8 mouse cellular contexts compared by ENCODE assay signal in the genomic region with DNA sequence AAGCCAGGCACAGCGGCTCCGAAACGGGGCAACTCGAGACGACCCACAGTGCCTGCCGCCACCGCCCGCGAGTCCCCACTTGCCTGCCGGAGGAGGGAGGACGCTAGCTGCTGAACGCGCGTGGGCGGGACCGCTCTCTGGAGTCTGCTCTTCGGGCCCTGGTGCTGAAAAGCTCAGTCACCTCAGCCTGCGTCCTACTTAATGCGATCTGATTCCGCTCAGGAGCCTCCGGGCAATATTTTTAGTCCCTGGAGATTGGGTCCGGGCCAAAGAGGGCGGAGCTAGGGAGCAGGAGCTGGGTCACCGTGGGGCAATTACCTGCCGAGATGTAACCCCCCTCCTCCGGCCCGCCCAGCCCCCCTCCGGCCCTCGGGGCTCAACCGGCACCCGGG. TPM values are rescaled to one million over a fixed set of nuclear protein-coding genes. Genes with fewer than 3 reads are reported as not detected.
DNase-seq lines count a peak whose midpoint lies in the region; ATAC-seq and TF ChIP-seq lines count a peak whose summit lies in the region.

No protein-coding gene starts in this region.

- peaks cover 8% of the 10 kb centered on the region; the same call in 1 of the 2 replicates for H3K36me3 ChIP-seq in ES-E14 (ENCODE audit: control insufficient read depth, insufficient read depth, low read length, poor library complexity, severe bottlenecking)
- H3K36me3 ChIP-seq in hindbrain, embryonic 11.5 days (ENCODE audit: control insufficient read depth, insufficient read depth, low read length): peaks cover 7% of the 10 kb centered on the region; the same call in 1 of the 2 replicates

- peak; percentile 62 for ATAC-seq in hindbrain, embryonic 11.5 days (ENCODE audit: low FRiP score)

- H3K27me3 ChIP-seq in hindbrain, embryonic 11.5 days (ENCODE audit: control insufficient read depth, insufficient read depth, low read length): no peaks in the 10 kb centered on the region

- no peak overlapping the region for H3K27ac ChIP-seq in ES-E14 (ENCODE audit: insufficient read depth, low read depth, low read length, poor library complexity, severe bottlenecking)
- H3K27ac ChIP-seq in hindbrain, embryonic 11.5 days (ENCODE audit: low read depth, low read length): peak overlapping the region; percentile 68; the same call in 1 of the 2 replicates

- peaks cover 0 to 7% of the 10 kb centered on the region in 2 experiments; a peak in 1 of 4 replicates for H3K4me1 ChIP-seq in ES-E14 (ENCODE audit: control insufficient read depth in 2 of 2, insufficient read depth in 2 of 2, low read length in 2 of 2, poor library complexity in 1 of 2)
- H3K4me1 ChIP-seq in hindbrain, embryonic 11.5 days (replicated peaks; ENCODE audit: control insufficient read depth, insufficient read depth, low read length): no peaks in the 10 kb centered on the region

- 0% methylated on average over 29 of the region's 31 CpGs for WGBS in hindbrain, embryonic 11.5 days

- DNase-seq in ES-E14 (ENCODE audit: low read depth, low spot score): peak; percentile 87
- peak; percentile 90 for DNase-seq in cerebellum, adult 11 months
- DNase-seq in frontal cortex, adult 2 months (ENCODE audit: extremely low spot score in 1 of 2, low spot score in 1 of 2): peak; percentile 68 to 87
- DNase-seq in hindbrain, embryonic 11.5 days (ENCODE audit: low spot score): peak; percentile 73
- peak; percentile 77 to 84 for DNase-seq in layer of hippocampus, postnatal 36 days
- peak; percentile 73 for DNase-seq in lung, postnatal 25 days (ENCODE audit: low spot score)
- peak; percentile 74 for DNase-seq in retina, embryonic 14.5 days (ENCODE audit: low spot score)
- DNase-seq in thymus, postnatal 36 days: peak; percentile 86 to 90

- in situ Hi-C loops in ES-E14 (cut with MboI; ENCODE audit: low sequenced_read_pairs in 2 of 2, unreplicated experiment in 2 of 2): no loop called here

- H3K9ac ChIP-seq in ES-E14 (ENCODE audit: insufficient read depth, low read depth, low read length, poor library complexity, severe bottlenecking): peak overlapping the region; percentile 75
- peak overlapping the region; percentile 92 for H3K9ac ChIP-seq in hindbrain, embryonic 11.5 days (ENCODE audit: low read depth, low read length)

- peak overlapping the region; percentile 82 for H3K4me2 ChIP-seq in hindbrain, embryonic 11.5 days (replicated peaks; ENCODE audit: low read depth, low read length)

- no peaks in the 10 kb centered on the region for H3K9me3 ChIP-seq in ES-E14 (ENCODE audit: control insufficient read depth, insufficient read depth, low read depth, low read length)
- no peaks in the 10 kb centered on the region for H3K9me3 ChIP-seq in hindbrain, embryonic 11.5 days (ENCODE audit: control insufficient read depth, low read length)

- peak overlapping the region; percentile 85 to 90 for H3K4me3 ChIP-seq in ES-E14 (ENCODE audit: insufficient read depth in 1 of 2, low read depth in 1 of 2, low read length in 2 of 2, poor library complexity in 1 of 2, severe bottlenecking in 1 of 2)
- H3K4me3 ChIP-seq in hindbrain, embryonic 11.5 days (ENCODE audit: low read depth, low read length): peak overlapping the region; percentile 88

TF ChIP-seq in ES-E14, 5 proteins besides CTCF, POLR2A, EP300 and RAD21:
- no peak for TF ChIP-seq ZNF384 (IDR thresholded peaks at IDR 0.05; ENCODE audit: low read depth, low read length)
- no peak for TF ChIP-seq ZC3H11A (IDR thresholded peaks at IDR 0.05; ENCODE audit: borderline replicate concordance, low read depth, low read length)
- TF ChIP-seq CHD2 (IDR thresholded peaks at IDR 0.05; ENCODE audit: low read depth, low read length): no peak
- no peak for TF ChIP-seq MAFK (IDR thresholded peaks at IDR 0.05; ENCODE audit: insufficient read depth, low read depth, low read length)
- no peak for TF ChIP-seq HCFC1 (IDR thresholded peaks at IDR 0.05; ENCODE audit: borderline replicate concordance, insufficient read depth, low read length)

RNA-seq across cellular contexts. Expression of a gene that starts 0.5 kb away (rescaled TPM):
- 14.6 and 19.8 TPM in 2 replicates for total RNA-seq in ES-E14 (2012; rRNA removed)
- 123 and 129 TPM in 2 replicates for polyA plus RNA-seq in frontal cortex, adult 2 months (2012; rRNA removed)
- 7.7 and 9.8 TPM in 2 replicates for polyA plus RNA-seq in hindbrain, embryonic 11.5 days (2014; fragmentation: Nextera tagmentation; extraction: Ambion mirVana)
- total RNA-seq in layer of hippocampus, postnatal 36 days (2021): 100 to 1,000 TPM; 144 to 156 TPM

RNA-seq across cellular contexts. Expression of a gene that starts 17.1 kb away (rescaled TPM):
- 2.1 and 4.5 TPM in 2 replicates for total RNA-seq in ES-E14 (2012; rRNA removed)
- 5.4 and 6.1 TPM in 2 replicates for polyA plus RNA-seq in frontal cortex, adult 2 months (2012; rRNA removed)
- 5.8 and 9.5 TPM in 2 replicates for polyA plus RNA-seq in hindbrain, embryonic 11.5 days (2014; fragmentation: Nextera tagmentation; extraction: Ambion mirVana)
- 1 to 10 TPM; 5.5 to 7.8 TPM for total RNA-seq in layer of hippocampus, postnatal 36 days (2021)

RNA-seq across cellular contexts. Expression of a gene that starts 27.7 kb away (rescaled TPM):
- total RNA-seq in ES-E14 (2012; rRNA removed): 11.4 and 14.3 TPM in 2 replicates
- 46.8 and 61.2 TPM in 2 replicates for polyA plus RNA-seq in frontal cortex, adult 2 months (2012; rRNA removed)
- 18.4 and 25.3 TPM in 2 replicates for polyA plus RNA-seq in hindbrain, embryonic 11.5 days (2014; fragmentation: Nextera tagmentation; extraction: Ambion mirVana)
- 10 to 100 TPM; 42.2 to 45.1 TPM for total RNA-seq in layer of hippocampus, postnatal 36 days (2021)

RNA-seq across cellular contexts. Expression of a gene that starts 29.8 kb away (rescaled TPM):
- total RNA-seq in ES-E14 (2012; rRNA removed): 52.0 and 54.1 TPM in 2 replicates
- polyA plus RNA-seq in frontal cortex, adult 2 months (2012; rRNA removed): 51.4 and 52.5 TPM in 2 replicates
- polyA plus RNA-seq in hindbrain, embryonic 11.5 days (2014; fragmentation: Nextera tagmentation; extraction: Ambion mirVana): 23.4 and 30.4 TPM in 2 replicates
- 10 to 100 TPM; 38.1 to 39.5 TPM for total RNA-seq in layer of hippocampus, postnatal 36 days (2021)

RNA-seq across cellular contexts. Expression of a gene that starts 34.6 kb away (rescaled TPM):
- 16.1 and 17.7 TPM in 2 replicates for total RNA-seq in ES-E14 (2012; rRNA removed)
- 24.2 and 26.3 TPM in 2 replicates for polyA plus RNA-seq in frontal cortex, adult 2 months (2012; rRNA removed)
- polyA plus RNA-seq in hindbrain, embryonic 11.5 days (2014; fragmentation: Nextera tagmentation; extraction: Ambion mirVana): 3.4 and 4.1 TPM in 2 replicates
- 10 to 100 TPM; 39.7 to 45.4 TPM for total RNA-seq in layer of hippocampus, postnatal 36 days (2021)
